Mouse (Mus musculus) kidney, adult 2 months (tissue): ENCODE results near the gene Tnrc18.

Experiments
- CTCF ChIP-seq: fragments of 200-500 bp; conservative IDR thresholded peaks from 2 replicates; pipeline ENCODE4 v1.5.1; 2011; ENCODE audit warnings: low read depth, mild to moderate bottlenecking, control low read depth, low read length, moderate library complexity, mixed read lengths; ENCODE audit not compliant: insufficient read depth, insufficient read length
- POLR2A ChIP-seq: fragments of 200-500 bp; IDR thresholded peaks from one replicate; pipeline ENCODE4 v1.6.1; 2011; ENCODE audit warnings: low read depth, low read length, control low read depth

- TF ChIP-seq POLR2A, result no peak
- TF ChIP-seq CTCF, result no peak
These were observed 6.6 kb upstream of the Tnrc18 start for GRCm38 (mm10) chr5:142824091-142824490.
